Mouse (Mus musculus) embryonic fibroblast, embryonic 13.5 days (primary cell): Measurements from ENCODE around the gene Iffo1.

Experiments used
- CTCF ChIP-seq: IDR thresholded peaks from 2 replicates; pipeline ENCODE4 v1.5.1; 2011; ENCODE audit warnings: mild to moderate bottlenecking, control low read depth, low read length, moderate library complexity, borderline replicate concordance; ENCODE audit not compliant: insufficient read depth
- POLR2A ChIP-seq: IDR thresholded peaks from 2 replicates; pipeline ENCODE4 v1.6.1; 2011; ENCODE audit warnings: low read depth, mild to moderate bottlenecking, control low read depth, low read length, moderate library complexity

DNA sequence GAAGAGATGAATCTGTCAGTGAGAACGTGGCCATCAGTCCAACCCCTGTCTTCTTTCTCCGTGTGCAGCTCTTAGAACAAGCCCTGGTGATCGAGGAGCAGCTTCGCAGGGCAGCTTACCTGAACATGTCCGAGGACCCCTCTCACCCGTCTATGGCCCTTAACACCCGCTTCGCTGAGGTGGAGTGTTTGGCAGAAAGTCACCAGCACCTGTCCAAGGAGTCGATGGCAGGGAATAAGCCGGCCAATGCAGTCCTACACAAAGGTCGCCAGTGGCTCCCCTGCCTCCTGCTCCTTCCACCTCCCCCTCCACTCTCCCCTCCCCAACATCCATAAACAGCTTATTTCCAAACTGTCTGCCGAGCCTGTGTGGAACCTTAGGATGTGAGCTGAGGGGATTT lies 16.3 kb upstream of the Iffo1 start:
- TF ChIP-seq CTCF (no peak), POLR2A (no peak)
